Mouse (Mus musculus) gastrocnemius, postnatal 36 days (tissue): ENCODE data around the gene Mink1. TPM values are rescaled to one million over a fixed set of nuclear protein-coding genes. Genes with fewer than 3 reads are reported as not detected.

Source experiments
- DNase-seq, 2 experiments: peaks; one replicate each; pipeline ENCODE4 v3.0.0; 2022
- intact Hi-C: fragments of 180-260 bp; cut with DNase I; formaldehyde crosslinking; loops from one replicate; pipeline ENCODE4 v1.15.1; 2025
- total RNA-seq, 2 experiments: library from RNA; stranded (reverse); gene quantifications; 2 replicates each; pipeline ENCODE4 v1.2.3; 2021

The Mink1 gene
- total RNA-seq, 2 experiments from 2014 or later, result 28.0 to 31.1 TPM

GRCm38 (mm10) chr11:70623053-70623742 is 60.5 kb downstream of the Mink1 start:
- DNase-seq, result no peak
- intact Hi-C loops, result no loop called here

DNA sequence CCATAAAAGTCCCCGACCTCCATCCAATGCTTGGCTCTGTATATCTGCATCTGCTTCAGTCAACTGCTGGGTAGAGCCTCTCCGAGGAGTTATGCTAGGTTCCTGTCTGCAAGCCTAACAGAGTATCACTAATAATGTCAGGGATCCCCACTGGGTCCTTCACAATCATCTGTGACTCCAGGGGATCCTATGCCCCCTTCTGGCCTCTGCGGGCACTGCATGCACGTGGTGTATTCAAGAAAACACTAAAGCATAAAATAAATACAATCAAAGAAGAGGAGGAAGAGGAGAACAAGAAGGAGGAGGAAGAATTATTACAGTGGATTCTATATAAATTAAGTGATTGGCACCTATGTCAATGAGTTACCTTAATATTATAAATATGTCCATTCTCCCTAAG is 62.8 kb downstream of the Mink1 start:
- no peak for DNase-seq
- intact Hi-C loops, result loop anchor here (5.0 kb wide), 1 partner anchor 132 kb away; no protein-coding TSS in a partner anchor

DNA sequence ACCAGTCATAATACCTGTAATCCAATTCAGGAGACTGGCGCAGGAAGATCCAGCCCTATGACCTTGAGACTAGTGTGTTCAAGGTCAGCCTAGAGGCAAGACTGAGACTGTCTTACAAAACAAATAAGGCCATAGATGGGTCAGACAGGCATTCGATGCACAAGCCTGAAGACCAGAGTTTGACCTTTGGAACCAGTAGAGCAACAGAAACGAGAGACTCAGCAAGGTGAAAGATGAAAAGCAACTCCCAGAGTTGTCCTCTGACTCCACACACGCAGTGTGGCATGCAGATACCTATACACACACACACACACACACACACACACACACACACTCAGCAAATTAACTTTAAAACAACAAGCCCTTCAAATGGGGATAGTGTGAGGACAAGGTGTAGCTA is 64.2 kb downstream of the Mink1 start:
- no peak for DNase-seq
- intact Hi-C loops, result loop anchor here (5.0 kb wide), 1 partner anchor 130 kb away; no protein-coding TSS in a partner anchor

GRCm38 (mm10) chr11:70628431-70628830 is 65.8 kb downstream of the Mink1 start:
- intact Hi-C loops, result loop anchor here (5.0 kb wide), 1 partner anchor 129 kb away; no protein-coding TSS in a partner anchor
- no peak for DNase-seq

- DNase-seq, result no peak
- intact Hi-C loops, result loop anchor here (5.0 kb wide), 1 partner anchor 128 kb away; no protein-coding TSS in a partner anchor
Measured at GRCm38 (mm10) chr11:70629557-70629956, 66.9 kb downstream of the Mink1 start.

GRCm38 (mm10) chr11:70630129-70630528 is 67.4 kb downstream of the Mink1 start:
- intact Hi-C loops, result no loop called here
- DNase-seq, result no peak

GRCm38 (mm10) chr11:70635601-70636000 is 72.9 kb downstream of the Mink1 start:
- DNase-seq, result no peak

DNA sequence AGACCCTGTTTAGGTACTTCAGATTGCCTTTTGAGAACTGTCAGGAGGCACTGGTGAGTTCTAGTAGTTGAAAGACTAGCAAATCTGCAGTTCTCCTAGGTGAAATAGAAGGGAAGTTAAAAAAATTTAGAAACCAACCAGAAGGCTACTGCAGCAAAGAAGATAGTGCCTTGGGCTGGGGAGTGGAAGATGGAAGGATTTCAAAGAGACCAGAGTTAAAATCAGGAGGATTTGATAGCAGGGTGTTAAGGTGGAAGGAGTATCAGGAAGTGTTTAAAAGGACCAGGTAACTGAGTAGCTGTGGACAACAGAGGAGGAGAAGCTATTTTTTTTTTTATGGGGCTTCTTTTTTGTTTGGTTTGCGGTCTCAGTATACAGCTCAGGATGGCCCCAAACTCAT is 75.1 kb downstream of the Mink1 start:
- intact Hi-C loops, result no loop called here
- no peak for DNase-seq

More at GRCm38 (mm10) chr11:70635601-70636000, 72.9 kb downstream of the Mink1 start:
- intact Hi-C loops, result no loop called here

- intact Hi-C loops, result no loop called here
Measured at GRCm38 (mm10) chr11:70638293-70638692, 75.6 kb downstream of the Mink1 start.

GRCm38 (mm10) chr11:70638714-70639278 is 76.1 kb downstream of the Mink1 start, which contains the start of gene Gp1ba:
TSS of gene Gp1ba (plus strand) at chr11:70639122.
- intact Hi-C loops, result no loop called here

More at GRCm38 (mm10) chr11:70638293-70638692, 75.6 kb downstream of the Mink1 start:
- no peak for DNase-seq

DNA sequence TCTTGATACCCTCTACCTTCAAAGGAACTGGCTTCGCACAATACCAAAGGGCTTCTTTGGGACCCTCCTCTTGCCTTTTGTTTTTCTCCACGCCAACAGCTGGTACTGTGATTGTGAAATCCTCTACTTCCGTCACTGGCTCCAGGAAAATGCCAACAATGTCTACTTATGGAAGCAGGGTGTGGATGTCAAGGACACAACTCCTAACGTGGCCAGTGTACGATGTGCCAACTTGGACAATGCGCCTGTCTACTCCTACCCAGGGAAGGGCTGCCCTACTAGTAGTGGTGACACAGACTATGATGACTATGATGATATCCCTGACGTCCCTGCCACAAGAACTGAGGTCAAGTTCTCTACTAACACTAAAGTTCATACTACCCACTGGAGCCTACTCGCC is 77.3 kb downstream of the Mink1 start:
- intact Hi-C loops, result no loop called here
- DNase-seq, result no peak

More at GRCm38 (mm10) chr11:70638714-70639278, 76.1 kb downstream of the Mink1 start, which contains the start of gene Gp1ba:
- no peak for DNase-seq

GRCm38 (mm10) chr11:70641241-70641640 is 78.6 kb downstream of the Mink1 start:
- DNase-seq, result no peak
- intact Hi-C loops, result no loop called here

DNA sequence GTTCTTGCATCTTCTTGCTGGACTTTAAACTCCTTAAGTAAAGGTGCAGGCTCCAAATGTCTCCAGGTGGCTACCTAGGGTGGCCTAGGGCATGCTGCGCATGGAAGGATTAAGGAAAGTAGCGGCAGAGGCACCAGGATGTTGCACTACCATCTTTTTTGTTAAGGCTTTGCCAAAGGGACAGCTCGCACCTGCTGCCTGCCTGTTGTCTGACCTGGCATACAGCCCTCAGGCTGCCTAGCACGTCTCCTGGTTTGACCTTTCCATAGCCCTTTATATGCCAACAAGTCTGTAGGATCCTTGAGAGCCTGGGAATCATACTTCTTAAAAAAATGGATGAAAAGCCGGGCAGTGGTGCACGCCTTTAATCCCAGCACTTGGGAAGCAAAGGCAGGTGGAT is 80.4 kb downstream of the Mink1 start:
- DNase-seq, result no peak
- intact Hi-C loops, result no loop called here

DNA sequence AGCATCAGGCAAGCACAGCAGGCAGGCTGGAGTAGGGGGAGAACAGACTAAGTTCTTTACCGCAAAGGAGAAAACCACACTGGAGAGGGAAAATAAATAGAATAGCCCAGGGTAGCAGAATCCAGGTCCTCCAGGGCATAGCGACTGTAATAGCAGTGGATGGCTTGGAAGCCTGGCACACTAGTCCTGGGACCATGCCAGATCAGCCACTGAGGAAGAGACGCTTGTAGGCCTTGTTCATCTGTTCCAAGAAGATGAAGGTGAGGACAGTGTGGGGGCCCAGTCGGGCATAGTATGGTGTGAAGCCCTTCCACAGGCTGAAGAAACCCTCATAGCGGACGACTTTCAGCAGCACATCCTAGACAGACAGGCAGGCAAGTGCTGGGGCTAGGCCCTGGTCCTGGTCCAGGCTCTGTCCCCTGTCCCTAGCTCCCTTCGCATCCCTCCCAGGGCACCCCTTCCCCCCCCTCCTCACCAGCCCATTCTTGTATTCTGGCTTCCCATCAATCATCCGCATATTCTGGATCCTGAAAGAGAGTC is 82.0 kb downstream of the Mink1 start:
- intact Hi-C loops, result no loop called here
- no peak for DNase-seq

DNA sequence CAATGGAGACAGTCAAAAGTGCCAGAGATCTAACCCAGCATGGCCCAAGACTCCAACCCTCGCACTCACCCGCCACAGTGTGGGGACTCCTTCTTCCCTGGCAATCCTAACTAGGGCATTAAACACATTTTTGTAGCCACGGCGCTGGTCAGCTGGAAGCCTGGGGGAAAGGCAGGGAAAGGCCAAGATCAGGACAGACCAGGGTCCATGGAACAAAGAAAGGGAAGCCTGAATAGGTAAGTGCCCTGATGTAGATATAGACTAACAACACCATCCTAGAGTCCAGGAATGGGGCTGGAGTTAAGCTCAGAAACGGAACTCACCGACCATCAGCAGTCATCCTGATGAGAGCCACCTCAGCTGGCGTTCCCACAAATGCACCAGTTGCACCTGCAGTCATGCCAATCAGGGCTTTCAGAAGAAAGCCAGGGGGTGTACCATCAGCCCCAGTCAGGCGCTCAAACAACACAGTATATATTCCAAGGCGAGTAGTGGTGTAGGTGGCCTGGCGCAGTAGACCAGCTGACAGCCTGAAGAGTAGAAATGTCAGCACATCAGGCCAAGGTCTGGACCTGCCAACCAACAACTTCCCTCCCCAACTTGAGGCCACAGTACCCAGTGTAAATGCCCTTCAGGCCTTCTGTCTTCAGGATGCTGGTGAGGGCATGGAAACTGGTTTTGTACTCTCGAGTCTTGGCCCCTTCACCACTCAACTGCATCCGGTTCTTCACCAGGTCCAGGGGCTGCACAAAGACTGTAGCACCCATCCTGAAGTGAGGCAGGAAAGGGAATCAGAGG is 83.0 kb downstream of the Mink1 start:
- no peak for DNase-seq
- intact Hi-C loops, result no loop called here

DNA sequence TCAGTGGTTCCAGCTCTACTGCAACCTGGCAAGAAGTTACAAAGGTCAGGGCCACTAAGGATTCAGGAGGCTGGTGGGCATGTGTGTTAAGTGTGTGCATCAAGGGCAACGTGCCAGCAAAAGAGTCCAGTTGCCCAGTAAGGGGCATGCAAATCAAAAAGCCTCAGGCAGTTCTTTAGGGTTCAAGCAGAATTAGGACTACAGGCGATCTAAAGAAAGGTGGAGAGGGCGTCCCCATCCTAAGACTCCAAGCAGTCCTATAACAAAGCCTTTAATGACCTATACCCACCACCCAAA is 83.5 kb downstream of the Mink1 start:
- intact Hi-C loops, result no loop called here
- no peak for DNase-seq

DNA sequence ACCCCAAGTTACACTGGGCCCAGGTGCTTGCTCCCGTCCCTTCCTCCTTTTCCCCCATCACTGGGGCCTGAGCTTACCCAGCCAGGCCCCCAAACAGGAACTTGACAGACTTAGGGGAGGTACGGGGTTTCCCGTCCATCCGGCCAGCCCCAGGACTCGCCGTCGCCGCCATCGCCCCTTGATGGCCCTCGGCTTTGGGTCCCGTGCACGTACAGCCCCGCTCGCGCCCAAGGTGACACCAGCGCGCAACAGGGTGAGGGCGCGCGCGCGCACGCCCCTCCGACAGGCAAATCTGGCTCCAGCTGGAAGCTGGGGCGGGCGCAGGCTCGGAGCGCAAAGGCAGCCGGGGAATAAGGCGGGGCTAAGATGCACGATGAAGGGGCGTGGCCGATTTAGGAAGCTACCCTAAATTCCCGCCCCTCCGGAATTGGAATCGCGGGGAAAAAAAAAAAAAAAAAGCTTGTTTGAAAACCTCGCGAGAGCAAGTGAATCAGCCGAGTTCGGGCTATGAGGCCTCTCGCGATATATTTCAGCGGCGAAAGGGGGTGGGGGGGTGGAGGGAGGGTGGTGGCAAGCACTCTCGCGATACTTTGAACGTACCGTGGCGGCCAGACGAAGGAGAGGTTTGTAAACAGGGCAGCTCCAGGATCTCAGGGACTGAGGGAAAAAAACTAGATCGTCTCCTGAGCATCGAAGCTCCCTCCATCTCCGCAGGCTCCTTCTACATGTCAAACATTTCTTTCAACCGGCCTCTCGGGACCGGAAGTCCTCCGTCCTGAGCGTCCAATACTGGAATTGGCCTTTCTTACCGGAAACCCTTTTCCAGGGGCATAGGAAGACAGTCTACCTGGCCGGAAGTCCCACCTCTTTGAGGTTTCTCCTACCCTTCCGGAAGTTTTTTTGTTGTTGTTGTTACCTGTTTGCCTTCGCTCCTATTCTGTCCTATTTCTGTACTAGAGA is 84.3 kb downstream of the Mink1 start, which contains the start of the genes Rnf167 and Slc25a11:
Gene Rnf167, plus strand, starts transcription at position 545 of the 960 bp plus-strand sequence.
Gene Slc25a11, minus strand, starts transcription at position 789 of the 960 bp plus-strand sequence.
- intact Hi-C loops, result no loop called here
- peak; percentile 89 to 92 for DNase-seq

- no peak for DNase-seq
- intact Hi-C loops, result no loop called here
Measured at GRCm38 (mm10) chr11:70647716-70648420, 85.2 kb downstream of the Mink1 start.

- DNase-seq, result no peak
Measured at GRCm38 (mm10) chr11:70648512-70648911, 85.8 kb downstream of the Mink1 start.

More at GRCm38 (mm10) chr11:70648512-70648911, 85.8 kb downstream of the Mink1 start:
- intact Hi-C loops, result no loop called here
